Mouse (Mus musculus) heart, embryonic 16.5 days (tissue): ENCODE measurements around the gene 1810049J17Rik. TPM values are rescaled to one million over a fixed set of nuclear protein-coding genes. Genes with fewer than 3 reads are reported as not detected.

ENCODE experiments used
- ATAC-seq: fragments of 200-750 bp; cut with Nextera tagmentation; replicated peaks from 2 replicates; pipeline ENCODE4 v1.8.0; 2017; ENCODE audit warnings: moderate number of reproducible peaks; ENCODE audit not compliant: insufficient read depth, low FRiP score; ENCODE audit errors: extremely low read depth
- H3K27ac ChIP-seq: fragments of 300-500 bp; sonication (generic); 2 replicates; pipeline ENCODE4 v1.5.1; 2014; ENCODE audit warnings: mild to moderate bottlenecking, low read length, control low read depth, moderate library complexity
- H3K27me3 ChIP-seq: fragments of 300-500 bp; sonication (generic); 2 replicates; pipeline ENCODE4 v1.6.1; 2014; ENCODE audit warnings: low read length, mixed read lengths; ENCODE audit not compliant: control insufficient read depth, insufficient read depth
- H3K36me3 ChIP-seq: fragments of 300-500 bp; sonication (generic); 2 replicates; pipeline ENCODE4 v1.6.1; 2014; ENCODE audit not compliant: control insufficient read depth, insufficient read depth
- H3K4me1 ChIP-seq: fragments of 300-500 bp; sonication (generic); 2 replicates; pipeline ENCODE4 v1.6.1; 2014; ENCODE audit warnings: low read length, mixed read lengths; ENCODE audit not compliant: control insufficient read depth, insufficient read depth
- H3K4me2 ChIP-seq: fragments of 300-500 bp; sonication (generic); 2 replicates; pipeline ENCODE4 v1.6.1; 2014; ENCODE audit warnings: low read depth, mild to moderate bottlenecking, control low read depth, low read length
- H3K4me3 ChIP-seq: fragments of 300-500 bp; sonication (generic); 2 replicates; pipeline ENCODE4 v1.5.1; 2014; ENCODE audit warnings: mild to moderate bottlenecking, control low read depth, low read length
- H3K9ac ChIP-seq: fragments of 300-500 bp; sonication (generic); 2 replicates; pipeline ENCODE4 v1.6.1; 2014; ENCODE audit warnings: low read length, control low read depth
- H3K9me3 ChIP-seq: fragments of 300-500 bp; sonication (generic); replicated peaks from 2 replicates; pipeline ENCODE4 v1.6.1; 2016; ENCODE audit warnings: low read length; ENCODE audit not compliant: control insufficient read depth
- WGBS: fragments of 180-500 bp; shearing (Covaris S2); extraction: QIAGEN DNeasy Blood & Tissue Kit; methylation state at CpG from one replicate; pipeline ENCODE4 v1.1.7; 2014; 5-methylcytosine and 5-hydroxymethylcytosine counted together
- polyA plus RNA-seq: library from polyadenylated mRNA; unstranded; fragments of >200 nt; fragmentation: Nextera tagmentation; extraction: Ambion mirVana; gene quantifications from 2 replicates; pipeline ENCODE4 v1.2.1, GENCODE M21; 2015

The 1810049J17Rik gene
- polyA plus RNA-seq, 1 experiment from 2014 or later: 0.75 TPM

DNA sequence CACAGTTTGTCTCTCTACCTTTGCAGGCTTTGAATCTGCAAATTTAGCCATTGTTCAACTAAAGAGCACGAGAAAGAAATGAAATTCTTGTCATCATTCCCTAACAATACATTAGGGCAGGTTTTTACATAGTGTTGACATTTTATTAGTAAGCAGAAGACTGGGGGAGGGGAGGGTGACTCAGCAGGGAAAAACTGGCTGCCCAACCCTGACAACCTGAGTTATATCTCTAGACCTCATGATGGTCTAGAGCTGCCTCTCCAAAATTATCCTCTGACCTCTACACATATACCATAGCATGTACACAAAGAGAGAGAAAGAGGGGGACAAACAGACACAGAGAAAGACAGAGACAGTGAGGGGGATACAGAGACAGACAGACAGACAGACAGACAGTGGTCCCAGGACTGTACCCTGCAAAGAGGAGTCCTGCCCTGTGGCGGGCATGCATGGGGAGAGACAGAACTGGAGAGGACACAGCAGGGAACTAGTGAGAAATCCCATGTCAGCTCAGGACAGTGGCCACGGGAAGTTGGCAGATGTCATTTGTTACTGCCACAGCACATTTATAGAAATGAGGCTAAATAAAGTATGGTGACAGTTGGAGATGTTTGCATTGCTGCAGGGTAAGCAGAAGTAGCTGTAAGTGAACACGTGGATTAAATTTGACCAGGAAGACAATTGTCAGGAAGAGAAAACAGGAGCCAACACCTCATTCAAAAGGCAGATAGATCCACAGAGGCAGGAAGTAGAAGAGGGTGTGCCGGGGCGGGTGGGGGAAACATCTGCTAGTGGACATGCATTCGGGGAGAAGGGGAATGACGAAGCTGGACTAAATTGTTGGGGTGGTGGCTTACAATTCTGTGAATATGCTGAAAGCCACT, 15.3 kb downstream of the 1810049J17Rik start:
- H3K27ac ChIP-seq: no peak overlapping the region

DNA sequence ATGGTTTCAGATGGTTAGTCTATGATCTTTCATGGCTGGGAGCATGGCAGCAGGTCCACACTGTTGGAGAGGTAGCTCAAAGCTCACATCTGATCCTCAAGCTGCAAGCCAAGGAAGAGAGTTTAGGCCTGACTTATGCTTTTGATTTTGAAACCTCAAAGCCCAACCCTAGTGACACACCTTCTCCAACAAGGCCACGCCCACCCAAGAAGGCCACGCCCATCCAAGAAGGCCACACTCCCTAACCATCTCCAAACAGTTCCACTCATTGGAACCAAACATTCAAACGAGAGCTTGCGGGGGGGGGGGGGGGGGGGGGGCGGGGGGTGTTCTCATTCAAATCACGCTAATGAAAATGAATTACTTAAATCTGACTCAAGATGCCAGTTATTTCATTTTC, 19.9 kb downstream of the 1810049J17Rik start:
- H3K4me3 ChIP-seq: no peak overlapping the region
- no peaks in the 10 kb centered on the region for H3K9me3 ChIP-seq
- no peaks in the 10 kb centered on the region for H3K27me3 ChIP-seq
- no peak overlapping the region for H3K9ac ChIP-seq
- ATAC-seq: no peak
- no peak overlapping the region for H3K27ac ChIP-seq
- WGBS: 65% methylated on average over 4 of the region's 6 CpGs
- no peaks in the 10 kb centered on the region for H3K4me1 ChIP-seq
- H3K36me3 ChIP-seq: no peaks in the 10 kb centered on the region
- no peak overlapping the region for H3K4me2 ChIP-seq

More for the DNA sequence above, 15.3 kb downstream of the 1810049J17Rik start:
- Histone ChIP-seq H3K4me1 (no peaks in the 10 kb centered on the region), H3K4me2 (no peak overlapping the region), H3K9me3 (no peaks in the 10 kb centered on the region), H3K27me3 (no peaks in the 10 kb centered on the region), H3K4me3 (no peak overlapping the region), H3K36me3 (no peaks in the 10 kb centered on the region), H3K9ac (no peak overlapping the region)
- 47% methylated on average over 8 of the region's 8 CpGs for WGBS
- ATAC-seq: no peak

DNA sequence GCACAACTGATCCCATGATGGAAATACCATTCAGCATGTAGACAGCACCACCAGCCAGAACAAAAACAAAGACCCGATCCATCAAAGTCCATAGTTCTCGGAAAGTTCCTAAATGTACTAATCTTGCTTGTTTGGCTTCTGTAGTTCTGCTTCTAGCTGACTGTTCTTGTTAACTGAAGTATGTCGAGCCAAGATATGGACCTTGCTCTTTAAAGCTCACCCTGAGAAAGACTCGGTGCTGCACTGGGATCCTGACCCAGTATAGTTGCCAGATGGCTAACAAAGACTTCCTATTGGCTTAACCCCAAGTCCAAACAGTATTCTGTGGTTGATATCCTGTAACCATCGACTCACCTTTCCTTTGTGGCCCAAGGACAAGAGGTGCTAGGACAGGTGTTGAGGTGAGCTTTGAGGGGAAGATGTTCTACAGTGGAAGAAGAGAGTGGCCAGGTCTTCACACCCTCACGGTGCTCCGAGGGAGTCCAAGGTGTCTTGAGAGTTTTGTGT, 23.4 kb downstream of the 1810049J17Rik start:
- Histone ChIP-seq H3K27ac (no peak overlapping the region), H3K36me3 (no peaks in the 10 kb centered on the region), H3K9ac (no peak overlapping the region), H3K4me3 (no peak overlapping the region), H3K4me2 (no peak overlapping the region), H3K27me3 (no peaks in the 10 kb centered on the region), H3K9me3 (no peaks in the 10 kb centered on the region), H3K4me1 (no peaks in the 10 kb centered on the region)
- WGBS: 77% methylated on average over 7 of the region's 7 CpGs
- no peak for ATAC-seq

DNA sequence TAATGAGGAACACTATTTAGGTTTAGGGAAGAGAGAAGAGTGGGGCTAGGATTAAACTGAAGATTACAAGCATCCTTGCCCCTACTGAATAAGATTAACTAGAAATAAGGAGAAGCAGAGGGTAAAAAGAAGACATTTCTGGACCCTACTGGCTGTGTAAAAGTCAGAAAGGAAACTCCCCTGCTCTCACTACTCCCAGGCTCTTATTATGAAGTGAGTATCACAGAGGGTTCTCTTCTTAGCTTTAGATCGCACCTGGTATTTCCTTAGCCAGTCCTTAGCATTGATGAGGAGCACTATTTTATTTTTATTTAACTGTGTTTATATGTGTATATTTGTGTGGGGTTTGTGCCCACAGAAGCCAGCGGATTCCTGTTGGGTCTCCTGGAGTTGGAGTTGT, 25.5 kb downstream of the 1810049J17Rik start:
- no peak for ATAC-seq
- H3K9me3 ChIP-seq: no peaks in the 10 kb centered on the region
- WGBS: 72% methylated on average over 2 of the region's 2 CpGs
- H3K4me1 ChIP-seq: no peaks in the 10 kb centered on the region
- H3K4me3 ChIP-seq: no peak overlapping the region
- H3K27me3 ChIP-seq: no peaks in the 10 kb centered on the region
- no peaks in the 10 kb centered on the region for H3K36me3 ChIP-seq
- H3K9ac ChIP-seq: no peak overlapping the region
- H3K27ac ChIP-seq: no peak overlapping the region
- H3K4me2 ChIP-seq: no peak overlapping the region

DNA sequence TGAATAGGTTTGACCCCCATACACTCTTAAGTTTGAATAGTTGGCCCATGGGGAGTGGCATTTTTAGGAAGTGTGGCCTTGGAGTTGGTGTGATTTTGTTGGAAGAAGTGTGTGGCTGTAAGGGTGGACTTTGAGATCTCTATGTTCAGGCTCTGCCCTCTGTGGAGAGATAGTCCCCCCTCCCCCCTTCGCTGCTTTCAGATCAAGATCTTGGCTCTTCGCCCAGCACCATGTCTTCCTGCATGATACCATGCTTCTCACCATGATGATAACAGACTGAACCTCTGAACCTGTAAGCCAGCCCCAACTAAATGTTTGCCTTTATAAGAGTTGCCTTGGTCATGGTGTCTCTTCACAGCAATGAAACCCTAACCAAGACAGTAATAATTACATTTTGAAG, 29.9 kb downstream of the 1810049J17Rik start:
- H3K9me3 ChIP-seq: no peaks in the 10 kb centered on the region

DNA sequence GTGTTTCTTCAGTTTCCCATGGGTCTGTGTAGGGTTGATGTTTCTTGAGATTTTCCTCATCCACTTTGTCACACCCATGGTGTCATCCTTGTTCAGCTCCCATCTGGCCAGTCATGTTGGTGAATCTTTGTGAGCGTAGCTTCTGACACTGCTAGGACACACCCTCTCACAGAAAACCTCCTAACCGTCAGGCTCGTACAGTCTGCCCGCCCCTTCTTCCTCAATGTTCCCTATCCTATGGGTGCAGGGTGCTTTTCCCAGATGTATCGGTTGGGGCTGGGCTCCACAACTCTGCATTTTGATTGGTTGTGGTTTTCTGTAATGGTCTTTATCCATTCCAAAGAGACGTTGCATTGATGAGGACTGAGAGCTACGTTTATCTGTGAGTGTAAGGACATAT, 31.4 kb downstream of the 1810049J17Rik start:
- Histone ChIP-seq H3K36me3 (no peaks in the 10 kb centered on the region), H3K9ac (no peak overlapping the region), H3K4me1 (no peaks in the 10 kb centered on the region), H3K27me3 (no peaks in the 10 kb centered on the region), H3K4me2 (no peak overlapping the region), H3K4me3 (no peak overlapping the region), H3K27ac (no peak overlapping the region), H3K9me3 (no peaks in the 10 kb centered on the region)
- whole genome bisulfite sequencing: 82% methylated on average over 7 of the region's 7 CpGs
- ATAC-seq: no peak

More for the DNA sequence above, 29.9 kb downstream of the 1810049J17Rik start:
- no peak for ATAC-seq
- Histone ChIP-seq H3K27me3 (no peaks in the 10 kb centered on the region), H3K4me1 (no peaks in the 10 kb centered on the region), H3K4me3 (no peak overlapping the region), H3K27ac (no peak overlapping the region), H3K36me3 (no peaks in the 10 kb centered on the region), H3K4me2 (no peak overlapping the region), H3K9ac (no peak overlapping the region)
- 89% methylated on average over 2 of the region's 2 CpGs for WGBS

DNA sequence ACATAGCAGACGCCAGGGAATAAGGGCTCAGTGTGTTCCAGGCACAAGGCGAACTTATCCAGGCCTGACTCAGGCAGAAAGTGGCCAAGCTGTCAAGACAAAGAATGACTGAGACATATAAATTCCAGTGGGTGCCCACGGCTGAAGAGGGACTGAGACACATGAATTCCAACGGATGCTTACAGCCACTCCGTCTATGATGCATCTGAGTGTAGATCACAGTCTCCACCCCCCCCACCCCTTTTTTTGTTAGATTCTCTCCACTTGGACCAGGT, 36.2 kb downstream of the 1810049J17Rik start:
- Histone ChIP-seq H3K4me2 (no peak overlapping the region), H3K27ac (no peak overlapping the region), H3K4me1 (no peaks in the 10 kb centered on the region), H3K9me3 (0 out of 2 replicates have a peak, but pooled peaks cover 3% of the 10 kb centered on the region), H3K9ac (no peak overlapping the region), H3K36me3 (no peaks in the 10 kb centered on the region), H3K4me3 (no peak overlapping the region), H3K27me3 (no peaks in the 10 kb centered on the region)
- WGBS: 64% methylated on average over 5 of the region's 5 CpGs
- no peak for ATAC-seq

DNA sequence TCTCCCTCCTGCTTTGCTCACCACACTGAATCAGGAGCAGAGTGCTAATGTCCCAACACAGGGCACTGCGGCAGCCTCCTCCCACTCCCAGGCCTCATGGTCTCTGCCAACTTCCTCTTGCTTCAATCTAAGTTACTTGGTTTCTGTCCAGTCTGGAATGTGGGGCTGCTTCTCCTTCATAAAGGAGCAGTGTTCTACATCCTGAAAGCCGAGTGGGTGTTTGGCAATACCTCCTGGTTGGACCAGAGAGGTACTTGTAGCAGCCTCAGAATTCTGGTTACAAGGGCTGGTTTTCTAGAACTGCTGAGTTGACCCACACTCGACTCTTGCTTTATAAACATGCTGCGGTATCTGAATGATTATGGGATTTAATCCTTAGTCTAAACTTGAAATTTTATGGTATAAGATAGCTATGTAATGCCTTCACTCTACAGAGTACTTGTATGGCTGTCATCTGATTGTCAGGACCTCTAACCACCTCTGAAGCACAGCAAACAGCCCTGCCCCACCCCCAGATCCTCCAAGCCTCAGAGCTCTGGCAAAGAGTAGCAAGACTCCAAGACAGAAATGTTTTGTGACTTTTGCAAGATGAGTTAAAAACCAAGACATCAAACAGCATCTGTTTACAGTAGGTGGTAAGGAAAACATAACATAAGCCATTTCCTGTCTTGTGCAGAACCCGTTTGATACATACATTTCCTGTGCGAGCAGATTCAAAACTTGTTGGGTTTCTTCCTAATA, 36.7 kb downstream of the 1810049J17Rik start:
- Histone ChIP-seq H3K36me3 (no peaks in the 10 kb centered on the region), H3K9ac (no peak overlapping the region), H3K27me3 (no peaks in the 10 kb centered on the region), H3K4me2 (no peak overlapping the region), H3K9me3 (0 out of 2 replicates have a peak, but pooled peaks cover 3% of the 10 kb centered on the region), H3K27ac (peak overlapping the region; percentile 10; the same call in 1 of the 2 replicates), H3K4me3 (no peak overlapping the region), H3K4me1 (no peaks in the 10 kb centered on the region)
- 67% methylated on average over 6 of the region's 6 CpGs for WGBS
- ATAC-seq: no peak; the same call in 1 of the 2 replicates

DNA sequence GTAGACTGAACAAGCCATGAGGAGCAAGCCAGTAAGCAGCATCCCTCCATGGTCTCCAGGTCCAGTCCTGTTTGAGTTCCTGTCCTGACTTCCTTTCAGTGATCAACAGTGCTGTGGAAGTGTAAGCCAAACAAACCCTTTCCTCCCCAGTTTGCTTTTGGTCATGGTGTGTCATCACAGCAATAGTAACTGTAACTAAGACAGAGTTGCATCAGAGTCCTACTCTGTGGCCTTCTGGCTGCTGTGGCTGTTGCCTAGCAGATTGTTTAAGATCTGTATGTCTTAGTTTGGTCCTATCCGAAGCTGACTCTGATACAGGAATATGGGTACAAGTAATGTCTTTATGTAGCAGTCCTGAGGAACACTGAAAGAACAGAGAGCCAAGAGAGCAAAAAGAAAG, 41.9 kb downstream of the 1810049J17Rik start:
- ATAC-seq: no peak
- WGBS: 89% methylated on average over 1 of the region's 1 CpGs

More for the DNA sequence above, 41.9 kb downstream of the 1810049J17Rik start:
- Histone ChIP-seq H3K4me3 (no peak overlapping the region), H3K27me3 (no peaks in the 10 kb centered on the region), H3K4me1 (no peaks in the 10 kb centered on the region), H3K27ac (no peak overlapping the region), H3K9ac (no peak overlapping the region), H3K36me3 (no peaks in the 10 kb centered on the region), H3K9me3 (0 out of 2 replicates have a peak, but pooled peaks cover 3% of the 10 kb centered on the region), H3K4me2 (no peak overlapping the region)
